Mouse (Mus musculus) cerebellum, adult 8-10 months (tissue): ENCODE data around the gene Exoc7.
A peak's percentile ranks its signal among the peaks of the same experiment; 100 is the strongest.
"Not testable (repeated sequence)": the region's sequence is repeated elsewhere in the genome, so short reads cannot be mapped to it uniquely, and the experiment has no call there.

Source experiments
- DNase-seq: peaks from one replicate; pipeline ENCODE4 v3.0.0; 2022

Exoc7 gene

GRCm38 (mm10) chr11:116311169-116311568 lies 4.1 kb upstream of the Exoc7 start:
- no peak for DNase-seq

GRCm38 (mm10) chr11:116309601-116310000 lies 2.6 kb upstream of the Exoc7 start:
- DNase-seq: no peak

- no peak for DNase-seq
These were observed 914 bp upstream of the Exoc7 start for GRCm38 (mm10) chr11:116307762-116308531.

GRCm38 (mm10) chr11:116306126-116306982 lies 679 bp downstream of the Exoc7 start:
- DNase-seq: peak; percentile 90

- DNase-seq: no peak
These were observed 1.6 kb downstream of the Exoc7 start for GRCm38 (mm10) chr11:116305423-116305822.

- peak; percentile 73 for DNase-seq
These were observed 8.4 kb downstream of the Exoc7 start for GRCm38 (mm10) chr11:116298621-116299020.

- peak; percentile 70 for DNase-seq
These were observed 8.8 kb downstream of the Exoc7 start for GRCm38 (mm10) chr11:116298221-116298620.

GRCm38 (mm10) chr11:116297017-116297416 lies 10.0 kb downstream of the Exoc7 start:
- DNase-seq: no peak

GRCm38 (mm10) chr11:116296191-116296734 lies 10.8 kb downstream of the Exoc7 start:
- DNase-seq: no peak

GRCm38 (mm10) chr11:116294319-116294718 lies 12.7 kb downstream of the Exoc7 start:
- DNase-seq: no peak

- no peak for DNase-seq
These were observed 13.4 kb downstream of the Exoc7 start for GRCm38 (mm10) chr11:116293538-116294137.

GRCm38 (mm10) chr11:116292401-116292800 lies 14.6 kb downstream of the Exoc7 start:
- no peak for DNase-seq

GRCm38 (mm10) chr11:116290556-116290955 lies 16.5 kb downstream of the Exoc7 start:
- DNase-seq: no peak

GRCm38 (mm10) chr11:116287351-116287750 lies 19.7 kb downstream of the Exoc7 start:
- DNase-seq: no peak

GRCm38 (mm10) chr11:116285770-116286191 lies 21.3 kb downstream of the Exoc7 start:
- DNase-seq: no peak

GRCm38 (mm10) chr11:116283982-116284381 lies 23.1 kb downstream of the Exoc7 start:
- no peak for DNase-seq

- no peak for DNase-seq
These were observed 24.0 kb downstream of the Exoc7 start for GRCm38 (mm10) chr11:116282912-116283521.

- no peak for DNase-seq
These were observed 24.9 kb downstream of the Exoc7 start for GRCm38 (mm10) chr11:116282089-116282488.

GRCm38 (mm10) chr11:116281671-116282070 lies 25.4 kb downstream of the Exoc7 start:
- no peak for DNase-seq

- DNase-seq: no peak
These were observed 26.0 kb downstream of the Exoc7 start, which contains the start of gene Galr2 for GRCm38 (mm10) chr11:116280751-116281663. Galr2 (plus strand) TSS chr11:116280939.

- DNase-seq: not testable (repeated sequence)
These were observed 29.8 kb downstream of the Exoc7 start for GRCm38 (mm10) chr11:116277184-116277583.
